Mouse (Mus musculus) olfactory bulb, adult 2 months (tissue): ENCODE data around the gene Rgs3.

ENCODE experiments used
- CTCF ChIP-seq: fragments of 200-500 bp; IDR thresholded peaks from 2 replicates; pipeline ENCODE4 v1.5.1; 2012; ENCODE audit warnings: low read depth, mild to moderate bottlenecking, low read length, moderate library complexity; ENCODE audit not compliant: insufficient read depth
- POLR2A ChIP-seq: fragments of 200-500 bp; IDR thresholded peaks from 2 replicates; pipeline ENCODE4 v1.6.1; 2012; ENCODE audit warnings: mild to moderate bottlenecking, low read depth, low read length, moderate library complexity; ENCODE audit not compliant: insufficient read depth

GRCm38 (mm10) chr4:62652215-62652614 lies 92.6 kb downstream of the Rgs3 start:
- no peak for TF ChIP-seq CTCF
- no peak for TF ChIP-seq POLR2A
